In genomic region chr13:95032127-95032831, GRCm38 (mm10) we compare ENCODE assay signal across 12 mouse cellular contexts. TPM values are rescaled to one million over a fixed set of nuclear protein-coding genes. Genes with fewer than 3 reads are reported as not detected.
DNase-seq lines count a peak whose midpoint lies in the region; ATAC-seq and TF ChIP-seq lines count a peak whose summit lies in the region.
"Had no signal": no experiment of that assay in that cellular context is flagged by ENCODE, and none has a peak within 500 bp of the region (broad histone marks: within the 10 kb centered on the region; RNA-seq: fewer than 3 reads in every experiment).

No protein-coding gene starts in this region.

- no peaks in the 10 kb centered on the region for H3K9me3 ChIP-seq in heart, postnatal 0 days (replicated peaks; ENCODE audit: control insufficient read depth, low read length)
- no peaks in the 10 kb centered on the region for H3K9me3 ChIP-seq in midbrain, embryonic 14.5 days (ENCODE audit: control insufficient read depth, low read length)
- H3K9me3 ChIP-seq: embryonic facial prominence, embryonic 10.5 days had no signal

- no peak for TF ChIP-seq EP300 in heart, postnatal 0 days (IDR thresholded peaks at IDR 0.05; ENCODE audit: low read depth)

- no peaks in the 10 kb centered on the region for H3K36me3 ChIP-seq in heart, postnatal 0 days (replicated peaks; ENCODE audit: control insufficient read depth, insufficient read depth, low read length)
- H3K36me3 ChIP-seq in midbrain, embryonic 14.5 days (ENCODE audit: control insufficient read depth, insufficient read depth, low read length): no peaks in the 10 kb centered on the region; the same call in 1 of the 2 replicates

- H3K27ac ChIP-seq in layer of hippocampus, adult 2 months: 0 out of 2 replicates have a peak overlapping the region, but pooled peaks have one; percentile 46
- H3K27ac ChIP-seq in heart, postnatal 0 days (ENCODE audit: low read depth): no peak overlapping the region
- H3K27ac ChIP-seq in midbrain, embryonic 14.5 days (replicated peaks; ENCODE audit: low read depth, low read length): no peak overlapping the region
- H3K27ac ChIP-seq: embryonic facial prominence, embryonic 10.5 days had no signal

- H3K9ac ChIP-seq in heart, postnatal 0 days (replicated peaks; ENCODE audit: low read depth, low read length): no peak overlapping the region
- H3K9ac ChIP-seq in midbrain, embryonic 14.5 days (replicated peaks; ENCODE audit: low read length): no peak overlapping the region

- H3K4me3 ChIP-seq in layer of hippocampus, adult 2 months: no peak overlapping the region
- H3K4me3 ChIP-seq in heart, postnatal 0 days (ENCODE audit: low read depth, low read length): no peak overlapping the region
- H3K4me3 ChIP-seq in midbrain, embryonic 14.5 days (replicated peaks; ENCODE audit: low read depth, low read length): no peak overlapping the region
- H3K4me3 ChIP-seq: embryonic facial prominence, embryonic 10.5 days had no signal

- no peak for TF ChIP-seq CTCF in layer of hippocampus, adult 2 months (conservative IDR thresholded peaks at IDR 0.05)
- TF ChIP-seq CTCF in heart, postnatal 0 days (IDR thresholded peaks at IDR 0.05; ENCODE audit: low read depth): no peak

- DNase-seq in frontal cortex, postnatal 10 days (ENCODE audit: low spot score in 2 of 2): no peak
- no peak for DNase-seq in layer of hippocampus, adult 2 months (ENCODE audit: low spot score in 2 of 2)
- DNase-seq in layer of hippocampus, adult 9-10 months (ENCODE audit: low spot score): no peak
- DNase-seq in heart, postnatal 0 days (ENCODE audit: low spot score): peak; percentile 13
- peak; percentile 19 for DNase-seq in midbrain, embryonic 14.5 days
- no peak for DNase-seq in left cerebral cortex, adult 11 months (ENCODE audit: low spot score)
- no peak for DNase-seq in embryo, embryonic 9.5 days (ENCODE audit: extremely low spot score)
- DNase-seq: adrenal gland, adult 8-10 months; cerebellum, adult 11-12 months; right cerebral cortex, adult 18-20 months had no signal

- no peaks in the 10 kb centered on the region for H3K27me3 ChIP-seq in heart, postnatal 0 days (ENCODE audit: control insufficient read depth, insufficient read depth, low read length)
- no peaks in the 10 kb centered on the region for H3K27me3 ChIP-seq in midbrain, embryonic 14.5 days (ENCODE audit: control insufficient read depth, insufficient read depth, low read length)

- 0 out of 2 replicates have a peak, but pooled peaks cover 5% of the 10 kb centered on the region for H3K4me1 ChIP-seq in heart, postnatal 0 days (ENCODE audit: control insufficient read depth, insufficient read depth)
- H3K4me1 ChIP-seq in midbrain, embryonic 14.5 days (ENCODE audit: control insufficient read depth, insufficient read depth, low read length): no peaks in the 10 kb centered on the region

- WGBS in heart, postnatal 0 days: 61% methylated on average over 17 of the region's 17 CpGs
- WGBS in midbrain, embryonic 14.5 days: 74% methylated on average over 17 of the region's 17 CpGs

- ATAC-seq in frontal cortex, adult (ENCODE audit: low TSS enrichment): peak; percentile 21; the same call in 1 of the 2 replicates
- ATAC-seq in heart, postnatal 0 days (ENCODE audit: insufficient read depth, low read depth): peak; percentile 44; the same call in 1 of the 2 replicates
- no peak for ATAC-seq in midbrain, embryonic 14.5 days (ENCODE audit: low FRiP score, low TSS enrichment)

- H3K4me2 ChIP-seq in heart, postnatal 0 days (ENCODE audit: low read depth, low read length): no peak overlapping the region
- H3K4me2 ChIP-seq in midbrain, embryonic 14.5 days (ENCODE audit: low read length): no peak overlapping the region

RNA-seq across cellular contexts. Expression of gene Wdr41, which starts 56.1 kb away (rescaled TPM):
- 10 to 100 TPM; 22.8 to 23.2 TPM for total RNA-seq in layer of hippocampus, adult 2 months (2021)
- 22.2 and 24.2 TPM in 2 replicates for total RNA-seq in heart, postnatal 0 days (2014; rRNA removed; ENCODE audit: low replicate concordance)
- polyA plus RNA-seq in heart, postnatal 0 days (2015; fragmentation: Nextera tagmentation; extraction: Ambion mirVana): 19.3 and 20.4 TPM in 2 replicates
- 20.5 and 25.0 TPM in 2 replicates for polyA plus RNA-seq in midbrain, embryonic 14.5 days (2014; fragmentation: Nextera tagmentation; extraction: Ambion mirVana)

Comparison
In these comparisons a context has a peak if more than half of its experiments do, and no peak if none do; other contexts are left out.
1. DNase-seq: peak in heart, postnatal 0 days (single experiment) and midbrain, embryonic 14.5 days (single experiment); none in frontal cortex, postnatal 10 days (0 of 2), layer of hippocampus, adult 2 months (0 of 2), layer of hippocampus, adult 9-10 months (single experiment), left cerebral cortex, adult 11 months (single experiment) and embryo, embryonic 9.5 days (single experiment).